In the genomic region with DNA sequence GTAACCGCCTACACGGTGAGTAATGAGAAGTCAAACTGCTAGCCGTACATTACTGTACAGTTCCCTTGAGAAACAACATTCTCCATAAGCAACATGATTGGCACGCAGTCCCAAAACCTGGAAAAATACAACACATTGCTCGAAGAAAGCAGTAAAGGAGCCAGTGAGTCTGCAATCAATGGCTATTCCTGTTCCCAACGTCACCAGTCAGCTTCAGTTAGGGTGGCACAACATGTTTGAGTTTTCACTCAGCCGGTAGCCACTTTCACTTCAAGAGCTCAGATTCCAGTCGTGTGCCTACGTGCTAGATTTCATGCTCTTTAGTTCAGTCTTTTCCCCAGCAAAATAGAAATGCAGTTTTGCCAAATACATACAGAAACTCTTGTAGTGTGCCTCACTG, we compare ENCODE assay signal across 22 mouse cellular contexts.
"Had no signal": no experiment of that assay in that cellular context is flagged by ENCODE, and none has a peak within 500 bp of the region (broad histone marks: within the 10 kb centered on the region; RNA-seq: fewer than 3 reads in every experiment).

No protein-coding gene starts in this region.

- DNase-seq: forebrain, postnatal 0 days; gastrocnemius, postnatal 14 days; gastrocnemius, postnatal 36 days; heart, adult 18-20 months; kidney, adult 11 months; kidney, adult 2 months; kidney, adult 9 months; kidney, postnatal 14 days; kidney, postnatal 36 days; layer of hippocampus, adult 9-11 months; layer of hippocampus, postnatal 36 days; left cerebral cortex, postnatal 4 days had no signal

- H3K4me3 ChIP-seq: heart, embryonic 10.5 days; heart, embryonic 12.5 days; hindbrain, embryonic 15.5 days; kidney, embryonic 15.5 days; limb, embryonic 13.5 days; limb, embryonic 15.5 days; liver, embryonic 12.5 days had no signal

- H3K27ac ChIP-seq: heart, embryonic 10.5 days; hindbrain, embryonic 15.5 days; hindbrain, postnatal 0 days; kidney, embryonic 15.5 days; kidney, postnatal 0 days; limb, embryonic 13.5 days; limb, embryonic 15.5 days; liver, embryonic 12.5 days; liver, embryonic 14.5 days had no signal
